Comparison of ENCODE assay signal across 7 mouse cellular contexts in the genomic region with DNA sequence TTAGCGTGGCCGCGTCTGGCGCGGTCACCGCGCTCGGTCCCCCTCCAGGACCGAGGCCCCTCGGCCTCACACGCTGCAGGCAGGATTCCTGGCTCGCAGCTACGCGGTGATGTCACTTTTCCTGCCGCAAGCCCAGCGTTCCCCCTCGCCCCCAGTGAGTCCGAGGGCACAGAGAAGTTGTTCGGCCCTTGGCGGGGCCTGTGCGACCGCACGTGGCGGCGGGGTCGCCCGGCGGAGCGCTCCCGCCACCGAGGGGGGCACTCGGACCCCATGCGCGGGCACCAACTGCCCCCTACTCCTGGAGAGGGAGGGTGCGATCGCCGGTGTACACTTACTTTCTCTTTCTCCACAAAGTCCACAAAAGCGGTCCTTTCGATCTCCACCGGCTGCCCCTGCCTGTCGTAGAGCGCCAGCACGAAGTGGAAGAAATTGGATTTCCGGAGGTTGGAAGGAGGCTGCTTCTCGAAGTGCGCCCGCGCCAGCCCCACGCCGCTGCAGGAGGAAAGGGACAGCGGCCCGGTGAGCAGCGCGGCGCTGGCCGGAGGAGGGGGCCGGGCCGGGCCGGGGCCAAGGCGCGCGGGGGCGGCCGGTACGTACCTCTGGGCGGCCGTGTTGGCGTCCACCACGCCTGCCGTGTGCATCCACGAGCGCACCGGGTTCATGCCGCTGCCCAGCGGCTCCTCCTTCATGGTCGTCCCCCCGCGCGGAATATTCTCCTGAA. TPM values are rescaled to one million over a fixed set of nuclear protein-coding genes. Genes with fewer than 3 reads are reported as not detected.
A peak's percentile ranks its signal among the peaks of the same experiment; 100 is the strongest.
DNase-seq lines count a peak whose midpoint lies in the region; ATAC-seq and TF ChIP-seq lines count a peak whose summit lies in the region.

No protein-coding gene starts in this region.

- no peak for TF ChIP-seq POLR2A in thymus, adult 2 months (IDR thresholded peaks at IDR 0.05; ENCODE audit: control insufficient read depth, extremely low read depth, insufficient read depth, low read length, poor library complexity)

- peaks cover 56% of the 10 kb centered on the region for H3K27me3 ChIP-seq in thymus, adult 2 months (ENCODE audit: control insufficient read depth, insufficient read depth, low read length)
- peaks cover 92% of the 10 kb centered on the region for H3K27me3 ChIP-seq in embryonic facial prominence, embryonic 13.5 days
- H3K27me3 ChIP-seq in hindbrain, embryonic 11.5 days (ENCODE audit: control insufficient read depth, insufficient read depth, low read length): peaks cover 31% of the 10 kb centered on the region

- no peak overlapping the region for H3K27ac ChIP-seq in thymus, adult 2 months (ENCODE audit: control insufficient read depth, insufficient read depth, low read length)
- H3K27ac ChIP-seq in embryonic facial prominence, embryonic 13.5 days: peak overlapping the region; percentile 89
- peak overlapping the region; percentile 96 for H3K27ac ChIP-seq in hindbrain, embryonic 11.5 days (ENCODE audit: low read depth, low read length)

- H3K9ac ChIP-seq in embryonic facial prominence, embryonic 13.5 days: peak overlapping the region; percentile 83
- H3K9ac ChIP-seq in hindbrain, embryonic 11.5 days (ENCODE audit: low read depth, low read length): peak overlapping the region; percentile 93

- peak overlapping the region; percentile 91 for H3K4me2 ChIP-seq in embryonic facial prominence, embryonic 13.5 days
- peak overlapping the region; percentile 91 for H3K4me2 ChIP-seq in hindbrain, embryonic 11.5 days (replicated peaks; ENCODE audit: low read depth, low read length)

- ATAC-seq in embryonic facial prominence, embryonic 13.5 days (ENCODE audit: insufficient number of reproducible peaks, insufficient read depth, low FRiP score, low TSS enrichment, low read depth): no peak
- ATAC-seq in hindbrain, embryonic 11.5 days (ENCODE audit: low FRiP score): no peak

- 2% methylated on average over 75 of the region's 79 CpGs for WGBS in thymus, adult 2 months
- under 1% methylated on average over 77 of the region's 79 CpGs for WGBS in embryonic facial prominence, embryonic 13.5 days
- WGBS in hindbrain, embryonic 11.5 days: under 1% methylated on average over 79 of the region's 79 CpGs

- H3K4me1 ChIP-seq in thymus, adult 2 months (replicated peaks; ENCODE audit: control insufficient read depth, insufficient read depth, low read length): peaks cover 20% of the 10 kb centered on the region
- H3K4me1 ChIP-seq in embryonic facial prominence, embryonic 13.5 days: peaks cover 46% of the 10 kb centered on the region
- peaks cover 20% of the 10 kb centered on the region for H3K4me1 ChIP-seq in hindbrain, embryonic 11.5 days (replicated peaks; ENCODE audit: control insufficient read depth, insufficient read depth, low read length)

- no peak for DNase-seq in thymus, adult 2 months
- DNase-seq in thymus, postnatal 0 days (ENCODE audit: low spot score): no peak
- peak; percentile 63 for DNase-seq in hindbrain, embryonic 11.5 days (ENCODE audit: low spot score)
- DNase-seq in lung, postnatal 4 days: peak; percentile 37 to 45
- DNase-seq in frontal cortex, postnatal 14 days (ENCODE audit: low spot score in 2 of 2): no peak
- no peak for DNase-seq in c-Kit-positive CD71-positive TER-119-positive erythroid progenitor cells, embryonic 14.5 days (ENCODE audit: low spot score)

- no peak for TF ChIP-seq CTCF in thymus, adult 2 months (IDR thresholded peaks at IDR 0.05; ENCODE audit: borderline replicate concordance, control insufficient read depth, extremely low read depth, insufficient read depth, low read length, poor library complexity)

- peak overlapping the region; percentile 46 for H3K4me3 ChIP-seq in thymus, adult 2 months (ENCODE audit: control insufficient read depth, insufficient read depth, low read length)
- H3K4me3 ChIP-seq in embryonic facial prominence, embryonic 13.5 days: peak overlapping the region; percentile 78
- peak overlapping the region; percentile 91 for H3K4me3 ChIP-seq in hindbrain, embryonic 11.5 days (ENCODE audit: low read depth, low read length)

- H3K9me3 ChIP-seq in embryonic facial prominence, embryonic 13.5 days: no peaks in the 10 kb centered on the region
- no peaks in the 10 kb centered on the region for H3K9me3 ChIP-seq in hindbrain, embryonic 11.5 days (ENCODE audit: control insufficient read depth, low read length)

- H3K36me3 ChIP-seq in thymus, adult 2 months (ENCODE audit: control insufficient read depth, insufficient read depth, low read length): no peaks in the 10 kb centered on the region
- 0 out of 2 replicates have a peak, but pooled peaks cover 5% of the 10 kb centered on the region for H3K36me3 ChIP-seq in embryonic facial prominence, embryonic 13.5 days
- no peaks in the 10 kb centered on the region for H3K36me3 ChIP-seq in hindbrain, embryonic 11.5 days (ENCODE audit: control insufficient read depth, insufficient read depth, low read length)

RNA-seq across cellular contexts. Expression of a gene that starts 0.9 kb away (rescaled TPM):
- 1.7 and 2.1 TPM in 2 replicates for polyA plus RNA-seq in thymus, adult 2 months (2012; rRNA removed)
- polyA plus RNA-seq in thymus, postnatal 0 days (2015; fragmentation: Nextera tagmentation; extraction: Ambion mirVana): 0.30 and 0.39 TPM in 2 replicates
- polyA plus RNA-seq in embryonic facial prominence, embryonic 13.5 days (2015; fragmentation: Nextera tagmentation; extraction: Ambion mirVana): 8.6 and 11.6 TPM in 2 replicates
- polyA plus RNA-seq in hindbrain, embryonic 11.5 days (2014; fragmentation: Nextera tagmentation; extraction: Ambion mirVana): 14.0 and 15.9 TPM in 2 replicates

Comparison
In these comparisons a context has a peak if more than half of its experiments do, and no peak if none do; other contexts are left out.
1. DNase-seq: peak in hindbrain, embryonic 11.5 days (single experiment) and lung, postnatal 4 days (2 of 2); none in thymus, adult 2 months (single experiment), thymus, postnatal 0 days (single experiment), frontal cortex, postnatal 14 days (0 of 2) and c-Kit-positive CD71-positive TER-119-positive erythroid progenitor cells, embryonic 14.5 days (single experiment).
2. Peak in every context shown above with its lines, with median percentiles within 50 percentile points of each other: H3K4me3 ChIP-seq.